Mouse (Mus musculus): ENCODE data around the gene Fbrsl1. TPM values are rescaled to one million over a fixed set of nuclear protein-coding genes. Genes with fewer than 3 reads are reported as not detected.

The Fbrsl1 gene
- total RNA-seq, 1 experiment: 44.4 TPM

- Histone ChIP-seq H3K27ac (ENCODE audit: insufficient read depth, low read depth, low read length, poor library complexity, severe bottlenecking) (peak overlapping the region; percentile 95), H3K4me3 (ENCODE audit: insufficient read depth in 1 of 2, low read depth in 1 of 2, low read length in 2 of 2, poor library complexity in 1 of 2, severe bottlenecking in 1 of 2) (peak overlapping the region; percentile 64 to 68), H3K9ac (ENCODE audit: insufficient read depth, low read depth, low read length, poor library complexity, severe bottlenecking) (peak overlapping the region; percentile 74), H3K4me1 (ENCODE audit: control insufficient read depth in 2 of 2, insufficient read depth in 2 of 2, low read length in 2 of 2, poor library complexity in 1 of 2) (peaks cover 17 to 51% of the 10 kb centered on the region in 2 experiments), H3K9me3 (ENCODE audit: control insufficient read depth, insufficient read depth, low read depth, low read length) (no peaks in the 10 kb centered on the region), H3K36me3 (ENCODE audit: control insufficient read depth, insufficient read depth, low read length, poor library complexity, severe bottlenecking) (no peaks in the 10 kb centered on the region)
- in situ Hi-C loops (cut with MboI; ENCODE audit: low sequenced_read_pairs in 2 of 2, unreplicated experiment in 2 of 2): no loop called here
- TF ChIP-seq ZC3H11A (IDR thresholded peaks at IDR 0.05; ENCODE audit: borderline replicate concordance, low read depth, low read length) (no peak), CHD2 (IDR thresholded peaks at IDR 0.05; ENCODE audit: low read depth, low read length) (no peak), HCFC1 (IDR thresholded peaks at IDR 0.05; ENCODE audit: borderline replicate concordance, insufficient read depth, low read length) (no peak), ZNF384 (IDR thresholded peaks at IDR 0.05; ENCODE audit: low read depth, low read length) (no peak), MAFK (IDR thresholded peaks at IDR 0.05; ENCODE audit: insufficient read depth, low read depth, low read length) (no peak)
- no peak for DNase-seq (ENCODE audit: low read depth, low spot score)
Measured at GRCm38 (mm10) chr5:110468296-110468695, 20.0 kb upstream of the Fbrsl1 start.

GRCm38 (mm10) chr5:110467725-110468124, 19.4 kb upstream of the Fbrsl1 start:
- no peak for DNase-seq (ENCODE audit: low read depth, low spot score)
- peak overlapping the region; percentile 64 to 68 for H3K4me3 ChIP-seq (ENCODE audit: insufficient read depth in 1 of 2, low read depth in 1 of 2, low read length in 2 of 2, poor library complexity in 1 of 2, severe bottlenecking in 1 of 2)
- peak overlapping the region; percentile 95 for H3K27ac ChIP-seq (ENCODE audit: insufficient read depth, low read depth, low read length, poor library complexity, severe bottlenecking)
- no peaks in the 10 kb centered on the region for H3K9me3 ChIP-seq (ENCODE audit: control insufficient read depth, insufficient read depth, low read depth, low read length)
- no peaks in the 10 kb centered on the region for H3K36me3 ChIP-seq (ENCODE audit: control insufficient read depth, insufficient read depth, low read length, poor library complexity, severe bottlenecking)
- in situ Hi-C loops (cut with MboI; ENCODE audit: low sequenced_read_pairs in 2 of 2, unreplicated experiment in 2 of 2): no loop called here
- no peak for TF ChIP-seq HCFC1 (IDR thresholded peaks at IDR 0.05; ENCODE audit: borderline replicate concordance, insufficient read depth, low read length)
- no peak for TF ChIP-seq MAFK (IDR thresholded peaks at IDR 0.05; ENCODE audit: insufficient read depth, low read depth, low read length)
- no peak for TF ChIP-seq ZC3H11A (IDR thresholded peaks at IDR 0.05; ENCODE audit: borderline replicate concordance, low read depth, low read length)
- no peak for TF ChIP-seq CHD2 (IDR thresholded peaks at IDR 0.05; ENCODE audit: low read depth, low read length)
- peaks cover 16 to 47% of the 10 kb centered on the region in 2 experiments for H3K4me1 ChIP-seq (ENCODE audit: control insufficient read depth in 2 of 2, insufficient read depth in 2 of 2, low read length in 2 of 2, poor library complexity in 1 of 2)
- H3K9ac ChIP-seq (ENCODE audit: insufficient read depth, low read depth, low read length, poor library complexity, severe bottlenecking): peak overlapping the region; percentile 74

DNA sequence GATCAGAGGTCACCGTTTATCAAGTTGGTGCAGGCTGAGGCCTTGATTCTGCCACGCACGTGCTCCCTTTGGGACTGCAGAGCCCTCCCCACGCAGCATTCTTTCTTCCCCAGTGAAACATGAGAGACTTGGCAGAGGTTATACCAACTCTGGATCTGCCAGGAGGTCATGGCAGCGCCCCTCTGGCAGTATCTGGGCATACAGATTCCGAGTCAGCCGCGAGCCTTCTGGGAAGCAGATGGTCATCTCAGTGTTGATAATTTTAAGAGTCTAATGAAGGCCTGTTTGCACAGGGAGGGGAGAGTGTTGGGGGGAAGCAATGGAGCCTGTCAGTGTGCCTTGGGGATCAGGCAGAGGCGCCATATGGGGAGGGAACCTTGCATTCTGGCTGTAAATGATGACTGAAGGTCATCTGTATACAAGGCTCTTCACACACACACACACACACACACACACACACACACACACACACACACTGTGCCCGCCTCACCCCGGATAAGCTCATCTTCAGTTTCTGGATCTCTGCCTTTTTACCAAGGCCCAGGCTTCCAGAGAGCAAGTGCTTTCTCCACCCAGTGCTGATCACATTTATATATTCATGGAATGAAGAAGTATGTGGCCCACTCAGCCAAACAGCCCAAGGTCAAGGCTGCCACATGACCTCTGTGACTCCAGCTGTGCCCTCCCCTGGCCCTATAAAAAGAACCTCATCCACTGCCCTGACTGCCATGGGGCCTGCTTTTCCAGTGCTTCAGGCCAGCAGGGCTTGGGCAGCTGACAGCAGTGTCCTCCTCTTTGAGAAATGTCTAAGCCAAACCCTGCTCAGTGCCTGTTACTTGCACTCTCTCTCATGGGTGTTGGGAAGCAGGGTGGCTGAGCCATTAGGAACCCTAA, 18.5 kb upstream of the Fbrsl1 start:
- no peak for DNase-seq (ENCODE audit: low read depth, low spot score)
- Histone ChIP-seq H3K4me3 (ENCODE audit: insufficient read depth in 1 of 2, low read depth in 1 of 2, low read length in 2 of 2, poor library complexity in 1 of 2, severe bottlenecking in 1 of 2) (peak overlapping the region; percentile 64 to 68), H3K9me3 (ENCODE audit: control insufficient read depth, insufficient read depth, low read depth, low read length) (no peaks in the 10 kb centered on the region), H3K9ac (ENCODE audit: insufficient read depth, low read depth, low read length, poor library complexity, severe bottlenecking) (peak overlapping the region; percentile 74; the same call in 1 of the 2 replicates), H3K4me1 (ENCODE audit: control insufficient read depth in 2 of 2, insufficient read depth in 2 of 2, low read length in 2 of 2, poor library complexity in 1 of 2) (peaks cover 13 to 40% of the 10 kb centered on the region in 2 experiments), H3K36me3 (ENCODE audit: control insufficient read depth, insufficient read depth, low read length, poor library complexity, severe bottlenecking) (no peaks in the 10 kb centered on the region), H3K27ac (ENCODE audit: insufficient read depth, low read depth, low read length, poor library complexity, severe bottlenecking) (peak overlapping the region; percentile 54)
- no peak for TF ChIP-seq MAFK (IDR thresholded peaks at IDR 0.05; ENCODE audit: insufficient read depth, low read depth, low read length)
- no peak for TF ChIP-seq ZC3H11A (IDR thresholded peaks at IDR 0.05; ENCODE audit: borderline replicate concordance, low read depth, low read length)
- TF ChIP-seq ZNF384 (IDR thresholded peaks at IDR 0.05; ENCODE audit: low read depth, low read length): no peak
- no peak for TF ChIP-seq CHD2 (IDR thresholded peaks at IDR 0.05; ENCODE audit: low read depth, low read length)
- no peak for TF ChIP-seq HCFC1 (IDR thresholded peaks at IDR 0.05; ENCODE audit: borderline replicate concordance, insufficient read depth, low read length)
- in situ Hi-C loops (cut with MboI; ENCODE audit: low sequenced_read_pairs in 2 of 2, unreplicated experiment in 2 of 2): no loop called here

DNA sequence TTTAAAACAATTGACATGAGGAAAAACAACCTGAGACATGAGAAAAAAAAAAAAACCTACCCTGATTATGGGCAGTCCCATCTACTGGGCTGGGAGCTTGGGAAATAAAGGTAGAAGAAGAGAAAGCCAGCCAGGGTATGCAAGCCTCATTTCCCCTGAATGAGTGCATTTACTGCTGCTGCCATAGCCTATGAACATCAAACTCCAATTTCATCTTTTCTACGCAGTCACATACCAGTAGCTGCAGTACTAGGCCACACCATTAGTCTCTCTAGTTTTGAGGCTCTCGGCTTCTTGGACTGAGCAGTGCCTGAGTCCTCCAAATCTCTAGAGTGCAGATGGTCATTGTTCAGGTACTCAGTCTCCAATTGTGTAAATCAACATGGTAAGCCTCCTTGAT, 14.3 kb upstream of the Fbrsl1 start:
- no peaks in the 10 kb centered on the region for H3K9me3 ChIP-seq (ENCODE audit: control insufficient read depth, insufficient read depth, low read depth, low read length)
- no peak for TF ChIP-seq HCFC1 (IDR thresholded peaks at IDR 0.05; ENCODE audit: borderline replicate concordance, insufficient read depth, low read length)
- TF ChIP-seq ZNF384 (IDR thresholded peaks at IDR 0.05; ENCODE audit: low read depth, low read length): no peak
- no peak for TF ChIP-seq ZC3H11A (IDR thresholded peaks at IDR 0.05; ENCODE audit: borderline replicate concordance, low read depth, low read length)
- TF ChIP-seq MAFK (IDR thresholded peaks at IDR 0.05; ENCODE audit: insufficient read depth, low read depth, low read length): no peak
- TF ChIP-seq CHD2 (IDR thresholded peaks at IDR 0.05; ENCODE audit: low read depth, low read length): no peak
- no peak overlapping the region for H3K27ac ChIP-seq (ENCODE audit: insufficient read depth, low read depth, low read length, poor library complexity, severe bottlenecking)
- H3K4me3 ChIP-seq (ENCODE audit: insufficient read depth in 1 of 2, low read depth in 1 of 2, low read length in 2 of 2, poor library complexity in 1 of 2, severe bottlenecking in 1 of 2): no peak overlapping the region
- H3K36me3 ChIP-seq (ENCODE audit: control insufficient read depth, insufficient read depth, low read length, poor library complexity, severe bottlenecking): no peaks in the 10 kb centered on the region
- H3K9ac ChIP-seq (ENCODE audit: insufficient read depth, low read depth, low read length, poor library complexity, severe bottlenecking): no peak overlapping the region
- no peak for DNase-seq (ENCODE audit: low read depth, low spot score)
- in situ Hi-C loops (cut with MboI; ENCODE audit: low sequenced_read_pairs in 2 of 2, unreplicated experiment in 2 of 2): no loop called here
- peaks cover 3 to 22% of the 10 kb centered on the region in 2 experiments for H3K4me1 ChIP-seq (ENCODE audit: control insufficient read depth in 2 of 2, insufficient read depth in 2 of 2, low read length in 2 of 2, poor library complexity in 1 of 2)
